Mouse (Mus musculus): ENCODE measurements around the gene Rab14. TPM values are rescaled to one million over a fixed set of nuclear protein-coding genes. Genes with fewer than 3 reads are reported as not detected.

Gene Rab14
- polyA plus RNA-seq, 1 experiment from 2014 or later = 259 TPM

GRCm38 (mm10) chr2:35216701-35217100 lies 15.8 kb upstream of the Rab14 start:
- Histone ChIP-seq H3K27ac (replicated peaks) (no peak overlapping the region), H3K4me3 (no peak overlapping the region), H3K36me3 (replicated peaks) (no peaks in the 10 kb centered on the region), H3K4me1 (peaks cover 13% of the 10 kb centered on the region), H3K27me3 (replicated peaks; ENCODE audit: low read depth, poor library complexity, severe bottlenecking) (no peaks in the 10 kb centered on the region), H3K9me3 (no peaks in the 10 kb centered on the region)
- no peak for DNase-seq (ENCODE audit: low spot score)
- WGBS = 85% methylated on average over 2 of the region's 2 CpGs

GRCm38 (mm10) chr2:35215363-35215762 lies 14.4 kb upstream of the Rab14 start:
- WGBS = 54% methylated on average over 14 of the region's 14 CpGs
- Histone ChIP-seq H3K27ac (replicated peaks) (peak overlapping the region; percentile 81), H3K36me3 (replicated peaks) (no peaks in the 10 kb centered on the region), H3K4me1 (peaks cover 13% of the 10 kb centered on the region), H3K4me3 (no peak overlapping the region), H3K9me3 (no peaks in the 10 kb centered on the region), H3K27me3 (replicated peaks; ENCODE audit: low read depth, poor library complexity, severe bottlenecking) (no peaks in the 10 kb centered on the region)
- DNase-seq (ENCODE audit: low spot score) = peak; percentile 51

GRCm38 (mm10) chr2:35214881-35215358 lies 14.0 kb upstream of the Rab14 start:
- peaks cover 13% of the 10 kb centered on the region for H3K4me1 ChIP-seq
- WGBS = 5% methylated on average over 12 of the region's 12 CpGs
- no peaks in the 10 kb centered on the region for H3K9me3 ChIP-seq
- H3K27me3 ChIP-seq (replicated peaks; ENCODE audit: low read depth, poor library complexity, severe bottlenecking) = no peaks in the 10 kb centered on the region
- DNase-seq (ENCODE audit: low spot score) = peak; percentile 92
- H3K4me3 ChIP-seq = no peak overlapping the region
- H3K27ac ChIP-seq (replicated peaks) = peak overlapping the region; percentile 81
- H3K36me3 ChIP-seq (replicated peaks) = no peaks in the 10 kb centered on the region

GRCm38 (mm10) chr2:35213345-35213910 lies 12.5 kb upstream of the Rab14 start:
- DNase-seq (ENCODE audit: low spot score) = no peak
- Histone ChIP-seq H3K9me3 (no peaks in the 10 kb centered on the region), H3K27ac (replicated peaks) (no peak overlapping the region), H3K4me3 (no peak overlapping the region), H3K4me1 (peaks cover 13% of the 10 kb centered on the region), H3K27me3 (replicated peaks; ENCODE audit: low read depth, poor library complexity, severe bottlenecking) (no peaks in the 10 kb centered on the region), H3K36me3 (replicated peaks) (no peaks in the 10 kb centered on the region)
- WGBS = 84% methylated on average over 12 of the region's 12 CpGs

GRCm38 (mm10) chr2:35211681-35212080 lies 10.8 kb upstream of the Rab14 start:
- WGBS = 81% methylated on average over 3 of the region's 3 CpGs
- Histone ChIP-seq H3K36me3 (replicated peaks) (no peaks in the 10 kb centered on the region), H3K27me3 (replicated peaks; ENCODE audit: low read depth, poor library complexity, severe bottlenecking) (no peaks in the 10 kb centered on the region), H3K27ac (replicated peaks) (no peak overlapping the region), H3K9me3 (no peaks in the 10 kb centered on the region), H3K4me1 (peaks cover 16% of the 10 kb centered on the region), H3K4me3 (no peak overlapping the region)
- no peak for DNase-seq (ENCODE audit: low spot score)

- Histone ChIP-seq H3K4me3 (no peak overlapping the region), H3K4me1 (peaks cover 3% of the 10 kb centered on the region; the same call in 1 of the 2 replicates), H3K27me3 (replicated peaks; ENCODE audit: low read depth, poor library complexity, severe bottlenecking) (no peaks in the 10 kb centered on the region), H3K27ac (replicated peaks) (no peak overlapping the region), H3K9me3 (no peaks in the 10 kb centered on the region), H3K36me3 (replicated peaks) (no peaks in the 10 kb centered on the region)
- no peak for DNase-seq (ENCODE audit: low spot score)
- 71% methylated on average over 8 of the region's 8 CpGs for WGBS
Observed at GRCm38 (mm10) chr2:35208931-35209665, 8.2 kb upstream of the Rab14 start.

GRCm38 (mm10) chr2:35208054-35208453 lies 7.1 kb upstream of the Rab14 start:
- H3K36me3 ChIP-seq (replicated peaks) = no peaks in the 10 kb centered on the region
- no peaks in the 10 kb centered on the region for H3K27me3 ChIP-seq (replicated peaks; ENCODE audit: low read depth, poor library complexity, severe bottlenecking)
- H3K4me1 ChIP-seq = peaks cover 3% of the 10 kb centered on the region; the same call in 1 of the 2 replicates
- no peak overlapping the region for H3K27ac ChIP-seq (replicated peaks)
- no peak overlapping the region for H3K4me3 ChIP-seq
- DNase-seq (ENCODE audit: low spot score) = no peak
- no peaks in the 10 kb centered on the region for H3K9me3 ChIP-seq
- 79% methylated on average over 3 of the region's 3 CpGs for WGBS

- H3K36me3 ChIP-seq (replicated peaks) = no peaks in the 10 kb centered on the region
- WGBS = 86% methylated on average over 3 of the region's 3 CpGs
- no peak overlapping the region for H3K4me3 ChIP-seq
Observed at GRCm38 (mm10) chr2:35206761-35207160, 5.8 kb upstream of the Rab14 start.

GRCm38 (mm10) chr2:35203729-35204128 lies 2.8 kb upstream of the Rab14 start:
- no peak overlapping the region for H3K4me3 ChIP-seq
- H3K36me3 ChIP-seq (replicated peaks) = 0 out of 2 replicates have a peak, but pooled peaks cover under 1% of the 10 kb centered on the region
- no peaks in the 10 kb centered on the region for H3K9me3 ChIP-seq
- no peak for DNase-seq (ENCODE audit: low spot score)
- H3K27me3 ChIP-seq (replicated peaks; ENCODE audit: low read depth, poor library complexity, severe bottlenecking) = no peaks in the 10 kb centered on the region
- peaks cover 13% of the 10 kb centered on the region for H3K4me1 ChIP-seq
- H3K27ac ChIP-seq (replicated peaks) = no peak overlapping the region

More at GRCm38 (mm10) chr2:35206761-35207160, 5.8 kb upstream of the Rab14 start:
- Histone ChIP-seq H3K4me1 (peaks cover 3% of the 10 kb centered on the region; the same call in 1 of the 2 replicates), H3K27me3 (replicated peaks; ENCODE audit: low read depth, poor library complexity, severe bottlenecking) (no peaks in the 10 kb centered on the region), H3K9me3 (no peaks in the 10 kb centered on the region), H3K27ac (replicated peaks) (no peak overlapping the region)
- DNase-seq (ENCODE audit: low spot score) = no peak

GRCm38 (mm10) chr2:35199971-35200897 lies 686 bp downstream of the Rab14 start:
- DNase-seq (ENCODE audit: low spot score) = peak; percentile 59
- H3K36me3 ChIP-seq (replicated peaks) = peaks cover 19% of the 10 kb centered on the region
- H3K4me1 ChIP-seq = peaks cover 19% of the 10 kb centered on the region
- no peaks in the 10 kb centered on the region for H3K27me3 ChIP-seq (replicated peaks; ENCODE audit: low read depth, poor library complexity, severe bottlenecking)
- H3K9me3 ChIP-seq = no peaks in the 10 kb centered on the region
- WGBS = under 1% methylated on average over 90 of the region's 90 CpGs
- H3K27ac ChIP-seq (replicated peaks) = peak overlapping the region; percentile 98
- peak overlapping the region; percentile 100 for H3K4me3 ChIP-seq

GRCm38 (mm10) chr2:35199541-35199940 lies 1.4 kb downstream of the Rab14 start:
- DNase-seq (ENCODE audit: low spot score) = no peak
- Histone ChIP-seq H3K9me3 (no peaks in the 10 kb centered on the region), H3K4me3 (peak overlapping the region; percentile 100), H3K36me3 (replicated peaks) (peaks cover 23% of the 10 kb centered on the region), H3K27ac (replicated peaks) (peak overlapping the region; percentile 98), H3K27me3 (replicated peaks; ENCODE audit: low read depth, poor library complexity, severe bottlenecking) (no peaks in the 10 kb centered on the region), H3K4me1 (peaks cover 19% of the 10 kb centered on the region)
- WGBS = 24% methylated on average over 5 of the region's 5 CpGs

Measured in embryonic facial prominence, embryonic 10.5 days (tissue).